Mouse (Mus musculus): ENCODE results near the gene Traip.

Traip gene

GRCm38 (mm10) chr9:107968531-107968930 lies 18.6 kb downstream of the Traip start:
- in situ Hi-C loops (cut with MboI, MseI): loop anchor here (5.0 kb wide), 1 partner anchor 99 kb away; no protein-coding TSS in a partner anchor

- in situ Hi-C loops (cut with MboI, MseI): no loop called here
These were observed 20.4 kb downstream of the Traip start for GRCm38 (mm10) chr9:107970311-107970710.

- in situ Hi-C loops (cut with MboI, MseI): no loop called here
These were observed 22.0 kb downstream of the Traip start for GRCm38 (mm10) chr9:107971690-107972541.

GRCm38 (mm10) chr9:107974491-107975171 lies 24.7 kb downstream of the Traip start:
- in situ Hi-C loops (cut with MboI, MseI): no loop called here

DNA sequence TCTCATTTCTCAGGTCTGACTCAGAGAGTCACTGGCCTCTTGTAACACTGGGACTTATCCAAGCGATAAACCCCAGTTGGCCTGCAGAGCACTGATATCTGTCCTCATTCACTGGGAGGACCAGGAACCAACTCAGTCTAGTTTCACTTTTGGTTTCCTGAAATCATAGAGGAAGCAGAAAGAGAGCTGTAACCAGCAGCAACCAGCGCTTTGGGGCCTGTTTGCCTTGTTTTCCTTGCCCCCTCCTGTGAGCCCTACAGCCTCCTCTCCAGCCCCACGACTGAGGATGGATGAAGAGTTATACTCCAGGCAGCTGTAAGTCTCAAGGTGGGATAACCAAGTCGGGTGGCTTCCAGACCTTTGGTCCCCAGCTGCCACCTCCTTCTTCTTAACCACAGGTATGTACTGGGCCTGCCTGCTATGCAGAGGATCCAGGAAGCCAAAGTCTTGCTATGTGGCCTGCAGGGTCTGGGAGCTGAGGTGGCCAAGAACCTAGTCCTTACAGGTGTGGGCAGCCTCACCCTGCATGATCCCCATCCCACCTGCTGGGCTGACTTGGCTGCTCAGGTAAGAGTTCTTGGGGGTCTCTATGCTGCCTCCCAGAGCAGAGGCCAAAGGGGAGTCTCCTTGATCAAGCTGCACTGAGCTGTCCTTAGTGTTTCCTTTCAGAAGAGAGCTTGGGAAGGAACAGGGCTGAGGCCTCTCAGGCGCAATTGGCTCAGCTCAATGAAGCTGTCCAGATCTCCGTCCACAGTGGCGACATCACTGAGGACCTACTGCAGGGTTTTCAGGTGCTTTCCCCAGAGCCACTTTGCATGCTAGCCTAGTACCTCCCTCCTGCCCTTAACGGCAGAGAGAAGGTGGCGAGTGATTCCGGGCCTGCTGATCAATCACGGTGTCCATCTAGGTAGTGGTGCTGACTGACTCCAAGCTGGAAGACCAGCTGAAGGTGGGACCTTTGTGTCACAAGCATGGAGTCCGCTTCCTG lies 25.8 kb downstream of the Traip start, which contains the start of gene Uba7:
TSS of gene Uba7 (plus strand) at position 107 of the 988 bp plus-strand sequence.
- in situ Hi-C loops (cut with MboI, MseI): no loop called here

- in situ Hi-C loops (cut with MboI, MseI): no loop called here
These were observed 28.9 kb downstream of the Traip start for GRCm38 (mm10) chr9:107978815-107979214.

- in situ Hi-C loops (cut with MboI, MseI): no loop called here
These were observed 32.0 kb downstream of the Traip start for GRCm38 (mm10) chr9:107981684-107982605.

- in situ Hi-C loops (cut with MboI, MseI): no loop called here
These were observed 32.9 kb downstream of the Traip start, which contains the start of gene Gm20661 for GRCm38 (mm10) chr9:107982681-107983346. Gene Gm20661, plus strand, starts transcription at chr9:107983058.

DNA sequence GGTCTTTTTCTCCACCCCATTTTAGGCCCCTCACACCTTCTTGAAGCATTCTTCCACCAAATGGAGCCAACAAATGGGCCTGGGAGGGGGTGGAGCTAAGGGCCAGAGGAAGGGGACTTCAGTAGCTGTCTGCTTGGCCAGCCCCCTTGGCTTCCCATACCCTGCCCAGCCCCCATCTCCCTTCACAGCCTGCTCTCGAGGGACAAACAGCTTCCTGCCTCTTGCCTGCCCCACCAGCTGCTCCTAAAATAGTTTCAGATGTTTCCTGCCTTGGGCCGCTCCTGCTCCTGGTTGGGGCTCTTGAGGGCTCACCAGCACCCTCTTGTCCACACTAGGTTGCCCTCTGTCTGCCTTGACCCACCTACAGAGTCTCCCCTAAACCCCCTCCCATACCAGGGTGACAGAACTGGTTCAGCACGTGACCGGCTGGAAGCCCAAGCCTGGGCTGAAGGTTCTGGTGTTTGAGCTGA lies 33.5 kb downstream of the Traip start:
- in situ Hi-C loops (cut with MboI, MseI): no loop called here

DNA sequence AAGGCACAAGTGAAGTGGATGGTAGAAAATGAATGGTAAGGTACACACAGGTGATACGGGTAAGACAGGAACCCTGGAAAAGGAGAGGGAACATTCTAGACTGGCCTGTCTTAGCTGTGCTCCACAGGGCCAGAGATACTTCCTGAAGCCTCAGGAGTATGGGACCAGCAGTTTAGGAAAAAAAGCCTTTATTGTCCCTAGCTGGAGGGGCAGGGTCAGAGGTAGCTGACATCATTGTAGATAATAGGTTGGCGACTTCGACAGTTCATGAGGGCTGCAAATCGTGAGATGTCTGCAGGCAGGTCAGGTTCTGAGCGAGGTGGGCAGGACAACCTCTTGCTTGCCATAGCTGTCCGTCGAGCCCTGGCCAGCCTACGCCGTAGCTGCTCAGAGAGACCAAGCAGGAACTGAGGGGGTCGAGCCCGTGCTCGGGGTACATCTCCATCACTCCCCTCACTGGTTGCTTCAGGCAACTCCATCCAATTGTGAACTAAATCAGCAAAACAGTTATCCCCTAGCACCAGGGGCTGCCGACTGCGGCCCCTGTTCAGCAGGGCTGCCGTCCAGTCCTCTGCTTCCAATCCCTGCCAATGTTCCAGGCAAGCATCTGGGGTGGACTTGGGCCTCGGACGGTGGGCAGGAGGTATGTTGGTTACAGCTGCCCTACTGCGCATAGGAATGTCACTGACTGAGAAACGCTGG lies 34.3 kb downstream of the Traip start:
- in situ Hi-C loops (cut with MboI, MseI): no loop called here

DNA sequence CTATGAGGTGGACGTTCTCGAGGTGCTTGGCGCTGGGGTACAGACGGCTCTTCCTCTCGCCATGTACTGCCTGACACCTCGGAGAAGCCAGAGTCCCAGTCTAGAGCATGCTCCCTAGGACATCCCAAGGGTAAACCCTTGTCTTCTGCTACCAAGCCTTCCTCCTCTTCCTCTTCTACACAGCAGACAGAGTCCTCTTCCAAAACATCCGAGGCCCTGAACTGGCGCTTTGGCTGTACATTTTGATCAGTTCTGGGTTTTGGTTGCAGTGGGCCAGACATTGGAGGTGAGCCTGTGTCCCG lies 34.8 kb downstream of the Traip start:
- in situ Hi-C loops (cut with MboI, MseI): no loop called here

DNA sequence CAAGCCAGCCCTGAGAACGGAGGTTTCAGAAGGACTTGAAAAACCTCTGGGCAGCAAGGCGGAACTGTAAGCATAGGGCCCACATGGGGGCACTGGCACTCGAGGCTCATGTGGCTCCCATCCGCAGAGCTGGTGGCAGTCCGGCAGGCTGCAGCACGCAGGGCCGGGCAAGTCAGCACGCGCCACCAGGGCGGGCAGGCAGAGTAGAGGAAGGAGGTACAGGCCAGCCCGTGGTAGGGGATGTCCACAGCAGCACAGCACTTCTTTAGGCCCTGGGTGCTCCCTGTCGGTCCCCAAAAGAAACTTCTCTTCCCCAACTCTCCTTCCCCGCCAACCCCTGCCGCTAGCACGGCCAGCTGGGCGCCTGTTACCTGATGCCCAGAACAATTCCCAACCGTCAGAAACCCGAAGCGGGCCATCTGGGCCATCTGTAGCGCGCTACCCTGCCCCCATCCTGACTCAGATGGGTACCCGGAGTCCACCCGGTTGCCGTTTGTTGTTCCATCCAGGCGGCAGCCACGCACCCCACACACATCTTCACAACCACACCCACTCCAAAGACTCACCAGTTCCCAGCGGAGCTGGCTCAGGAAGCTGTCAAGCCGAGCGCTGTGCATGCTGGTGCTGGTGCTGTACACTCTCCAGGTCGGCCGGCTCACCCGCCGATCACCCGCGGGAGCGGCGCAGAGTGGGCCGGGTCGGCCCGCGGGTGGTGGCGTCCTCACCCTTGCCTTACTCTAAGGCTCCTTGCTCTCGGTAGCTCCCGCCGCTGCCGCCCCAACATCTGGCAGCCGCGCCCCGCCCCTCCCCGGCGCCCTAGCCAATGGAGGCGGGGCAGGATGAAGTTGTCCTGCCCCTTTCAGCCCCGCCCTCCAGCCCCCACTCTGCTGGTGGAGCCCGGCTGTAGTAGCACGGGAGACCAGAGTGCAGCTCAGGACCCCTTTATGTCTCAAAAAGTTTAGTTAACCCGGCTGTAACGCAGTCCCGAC lies 35.5 kb downstream of the Traip start, which contains the start of gene Inka1:
TSS of gene Inka1 (minus strand) at position 749 of the 989 bp plus-strand sequence.
- in situ Hi-C loops (cut with MboI, MseI): no loop called here

DNA sequence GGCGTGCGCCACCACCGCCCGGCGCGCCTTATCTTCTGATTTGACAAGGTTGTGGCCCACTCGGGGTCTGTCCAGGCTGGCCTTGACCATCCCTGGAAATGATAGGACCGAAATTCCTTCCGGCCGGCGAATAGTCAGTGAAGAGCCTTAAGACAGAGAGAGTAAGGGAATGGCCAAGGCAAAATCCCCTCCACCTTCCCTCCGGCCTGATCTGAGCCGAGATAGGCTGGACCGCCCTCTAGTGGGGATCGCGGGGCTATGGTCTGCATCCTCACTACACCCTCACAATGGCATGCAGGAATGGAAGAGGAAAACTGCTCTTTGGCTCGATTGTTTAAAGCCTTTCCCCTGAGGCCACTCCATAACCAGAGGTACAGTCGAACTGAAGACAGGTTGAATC lies 36.4 kb downstream of the Traip start:
- in situ Hi-C loops (cut with MboI, MseI): no loop called here

- in situ Hi-C loops (cut with MboI, MseI): no loop called here
These were observed 38.0 kb downstream of the Traip start for GRCm38 (mm10) chr9:107987950-107988349.

- in situ Hi-C loops (cut with MboI, MseI): no loop called here
These were observed 42.3 kb downstream of the Traip start, which contains the start of gene Cdhr4 for GRCm38 (mm10) chr9:107992197-107992596. Gene Cdhr4, plus strand, starts transcription at chr9:107992497.

GRCm38 (mm10) chr9:107993013-107993412 lies 43.1 kb downstream of the Traip start:
- in situ Hi-C loops (cut with MboI, MseI): no loop called here

- in situ Hi-C loops (cut with MboI, MseI): no loop called here
These were observed 44.5 kb downstream of the Traip start for GRCm38 (mm10) chr9:107994464-107994863.

DNA sequence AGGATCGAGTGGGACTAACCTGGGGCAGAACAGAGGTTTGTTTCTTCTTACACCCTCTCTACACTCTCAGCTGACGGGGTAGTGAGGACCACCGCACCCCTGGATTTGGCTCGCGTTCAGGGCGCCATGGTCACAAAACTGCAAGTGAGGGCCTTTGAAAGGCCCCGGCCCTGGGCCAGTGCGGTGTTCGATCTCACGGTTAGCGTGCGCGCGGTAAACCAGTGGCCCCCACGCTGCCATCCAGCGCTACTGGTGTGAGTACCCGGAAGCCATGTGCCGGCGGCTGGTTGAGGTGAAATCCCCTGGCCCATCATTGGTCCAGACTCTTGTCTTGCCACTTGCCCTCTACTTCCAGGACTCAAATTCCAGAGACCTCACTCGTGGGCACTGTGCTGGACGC lies 45.6 kb downstream of the Traip start:
- in situ Hi-C loops (cut with MboI, MseI): no loop called here

Measured in regulatory T cell (primary cell).